In the genomic region with DNA sequence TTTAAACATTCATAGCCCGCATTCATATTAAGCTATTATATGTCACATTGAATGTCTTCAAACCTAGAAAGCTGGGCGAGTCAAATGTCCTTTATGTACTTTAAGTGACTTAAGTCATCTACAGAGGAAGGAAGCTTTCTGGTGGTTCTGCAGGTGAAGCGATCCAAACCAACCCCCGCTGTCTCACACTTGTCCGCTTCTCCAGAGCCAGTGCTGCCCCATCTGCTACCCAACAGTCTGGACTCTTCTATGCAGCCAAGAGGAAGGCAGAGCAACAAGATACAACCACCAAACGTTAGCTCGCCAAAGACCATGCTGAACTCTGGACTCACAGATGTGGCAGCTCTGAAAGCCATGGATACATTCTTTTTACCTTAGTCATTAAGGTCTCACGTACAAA, we compare ENCODE assay signal across 27 mouse cellular contexts.
DNase-seq lines count a peak whose midpoint lies in the region; ATAC-seq lines count a peak whose summit lies in the region.
"Had no signal": no experiment of that assay in that cellular context is flagged by ENCODE, and none has a peak within 500 bp of the region (broad histone marks: within the 10 kb centered on the region; RNA-seq: fewer than 3 reads in every experiment).

No protein-coding gene starts in this region.

- H3K27ac ChIP-seq in heart, embryonic 12.5 days (ENCODE audit: poor library complexity, severe bottlenecking), result no peak overlapping the region
- no peak overlapping the region for H3K27ac ChIP-seq in midbrain, embryonic 15.5 days
- no peak overlapping the region for H3K27ac ChIP-seq in midbrain, embryonic 10.5 days (replicated peaks)
- H3K27ac ChIP-seq: forebrain, embryonic 15.5 days; hindbrain, embryonic 13.5 days; limb, embryonic 10.5 days; limb, embryonic 15.5 days; liver, embryonic 14.5 days had no signal

- DNase-seq in heart, adult 11 months, result peak; percentile 16
- DNase-seq in cerebellum, adult 18-20 months, result peak; percentile 31 to 59
- DNase-seq in cerebellum, postnatal 10 days, result peak; percentile 38 to 39
- no peak for DNase-seq in layer of hippocampus, postnatal 14 days (ENCODE audit: low spot score in 2 of 2)
- DNase-seq in midbrain, embryonic 10.5 days (ENCODE audit: low spot score), result no peak
- DNase-seq: adrenal gland, postnatal 14 days; gastrocnemius, postnatal 25 days; heart, adult 18-20 months; heart, postnatal 4 days; kidney, adult 8-10 months; kidney, postnatal 10 days; lung, adult 2 months; lung, postnatal 14 days; right cerebral cortex, postnatal 25 days; spleen, adult 18-20 months; thymus, postnatal 14 days had no signal

- no peak for ATAC-seq in heart, embryonic 12.5 days (ENCODE audit: insufficient number of reproducible peaks, low FRiP score)
- no peak for ATAC-seq in midbrain, embryonic 15.5 days (replicated peaks)
- ATAC-seq: CD4-positive, CD25-positive, alpha-beta regulatory T cell, adult 4 months; forebrain, embryonic 15.5 days; intestine, embryonic 16.5 days had no signal

- peaks cover 21% of the 10 kb centered on the region for H3K4me1 ChIP-seq in heart, embryonic 12.5 days (replicated peaks)
- no peaks in the 10 kb centered on the region for H3K4me1 ChIP-seq in midbrain, embryonic 15.5 days
- no peaks in the 10 kb centered on the region for H3K4me1 ChIP-seq in midbrain, embryonic 10.5 days
- H3K4me1 ChIP-seq: forebrain, embryonic 15.5 days; limb, embryonic 10.5 days; limb, embryonic 15.5 days had no signal

- WGBS in heart, embryonic 12.5 days, result 82% methylated on average over 8 of the region's 8 CpGs
- 91% methylated on average over 8 of the region's 8 CpGs for WGBS in midbrain, embryonic 15.5 days
- WGBS in midbrain, embryonic 10.5 days, result 92% methylated on average over 8 of the region's 8 CpGs

- H3K27me3 ChIP-seq in heart, embryonic 12.5 days (replicated peaks), result no peaks in the 10 kb centered on the region
- H3K27me3 ChIP-seq in midbrain, embryonic 15.5 days (replicated peaks), result no peaks in the 10 kb centered on the region
- H3K27me3 ChIP-seq in midbrain, embryonic 10.5 days (ENCODE audit: low read depth, poor library complexity, severe bottlenecking), result no peaks in the 10 kb centered on the region
- H3K27me3 ChIP-seq: forebrain, embryonic 15.5 days; hindbrain, embryonic 13.5 days; limb, embryonic 15.5 days had no signal

- no peak overlapping the region for H3K9ac ChIP-seq in heart, embryonic 12.5 days
- H3K9ac ChIP-seq in midbrain, embryonic 15.5 days, result no peak overlapping the region
- H3K9ac ChIP-seq: forebrain, embryonic 15.5 days; hindbrain, embryonic 13.5 days; limb, embryonic 15.5 days; liver, embryonic 14.5 days had no signal

- peaks cover 14% of the 10 kb centered on the region for H3K36me3 ChIP-seq in heart, embryonic 12.5 days
- no peaks in the 10 kb centered on the region for H3K36me3 ChIP-seq in midbrain, embryonic 15.5 days (replicated peaks)
- H3K36me3 ChIP-seq in midbrain, embryonic 10.5 days, result no peaks in the 10 kb centered on the region
- H3K36me3 ChIP-seq: forebrain, embryonic 15.5 days; hindbrain, embryonic 13.5 days; limb, embryonic 10.5 days; limb, embryonic 15.5 days had no signal

- no peaks in the 10 kb centered on the region for H3K9me3 ChIP-seq in heart, embryonic 12.5 days (replicated peaks)
- no peaks in the 10 kb centered on the region for H3K9me3 ChIP-seq in midbrain, embryonic 15.5 days
- H3K9me3 ChIP-seq in midbrain, embryonic 10.5 days (replicated peaks), result no peaks in the 10 kb centered on the region
- H3K9me3 ChIP-seq: forebrain, embryonic 15.5 days; hindbrain, embryonic 13.5 days; limb, embryonic 10.5 days; limb, embryonic 15.5 days had no signal

- H3K4me3 ChIP-seq in heart, embryonic 12.5 days, result no peak overlapping the region
- H3K4me3 ChIP-seq in midbrain, embryonic 15.5 days, result no peak overlapping the region
- no peak overlapping the region for H3K4me3 ChIP-seq in midbrain, embryonic 10.5 days
- H3K4me3 ChIP-seq: forebrain, embryonic 15.5 days; hindbrain, embryonic 13.5 days; limb, embryonic 10.5 days; limb, embryonic 15.5 days had no signal

- H3K4me2 ChIP-seq in heart, embryonic 12.5 days, result no peak overlapping the region
- H3K4me2 ChIP-seq in midbrain, embryonic 15.5 days, result no peak overlapping the region
- H3K4me2 ChIP-seq: forebrain, embryonic 15.5 days; heart, embryonic 11.5 days; hindbrain, embryonic 13.5 days; limb, embryonic 15.5 days; midbrain, embryonic 11.5 days had no signal

Comparison
In these comparisons a context has a peak if more than half of its experiments do, and no peak if none do; other contexts are left out.
1. DNase-seq: peak in heart, adult 11 months (single experiment), cerebellum, adult 18-20 months (2 of 2) and cerebellum, postnatal 10 days (2 of 2); none in layer of hippocampus, postnatal 14 days (0 of 2) and midbrain, embryonic 10.5 days (single experiment).